Mouse (Mus musculus): Measurements from ENCODE around the gene Trpc4.

DNA sequence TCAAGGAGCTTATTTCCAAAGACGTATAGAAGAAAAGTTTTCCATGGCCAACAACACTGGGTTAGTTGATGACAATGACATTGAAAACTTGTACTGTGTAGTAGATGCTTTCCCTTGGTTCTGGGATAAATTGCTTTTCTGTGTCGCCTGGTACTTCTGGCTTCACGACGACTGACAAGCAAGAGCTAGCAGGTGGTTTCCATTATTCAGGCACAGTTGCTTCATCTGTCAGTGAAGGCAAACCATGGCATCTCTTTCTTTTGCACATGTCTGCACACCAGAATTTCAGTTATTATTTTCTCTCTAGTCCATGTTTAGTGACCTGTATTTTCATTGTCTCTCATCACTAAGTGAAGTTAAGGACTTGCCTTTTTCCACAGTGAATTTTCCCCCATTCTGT is 72.6 kb downstream of the Trpc4 start:
- TF ChIP-seq CTCF (IDR thresholded peaks at IDR 0.05; ENCODE audit: extremely low read depth, insufficient read depth, low read length) (no peak), POLR2A (IDR thresholded peaks at IDR 0.05; ENCODE audit: extremely low read depth, insufficient read depth, low read length) (no peak)
